Mouse (Mus musculus) natural killer cell, adult 2 months (primary cell): ENCODE results near the gene Gm20388.

Experiments
- DNase-seq, 2 experiments: peaks; one replicate each; pipeline ENCODE4 v3.0.0; 2022; ENCODE audit warnings: low spot score in 2 of 2

Gm20388 gene

GRCm38 (mm10) chr8:122111745-122112144 is 2201.1 kb downstream of the Gm20388 start:
- DNase-seq, result no peak

GRCm38 (mm10) chr8:122112264-122112965 is 2201.8 kb downstream of the Gm20388 start:
- DNase-seq, result peak in 1 of 2 experiments; percentile 5

GRCm38 (mm10) chr8:122114890-122115289 is 2204.2 kb downstream of the Gm20388 start:
- DNase-seq, result peak in 1 of 2 experiments; percentile 8

- no peak for DNase-seq
These were observed 2206.2 kb downstream of the Gm20388 start for GRCm38 (mm10) chr8:122116716-122117357.

- no peak for DNase-seq
These were observed 2207.5 kb downstream of the Gm20388 start for GRCm38 (mm10) chr8:122118097-122118496.

- no peak for DNase-seq
These were observed 2207.9 kb downstream of the Gm20388 start for GRCm38 (mm10) chr8:122118536-122118935.

GRCm38 (mm10) chr8:122124326-122124725 is 2213.7 kb downstream of the Gm20388 start:
- DNase-seq, result peak in 1 of 2 experiments; percentile 17

GRCm38 (mm10) chr8:122126659-122127058 is 2216.0 kb downstream of the Gm20388 start:
- no peak for DNase-seq

- DNase-seq, result no peak
These were observed 2223.5 kb downstream of the Gm20388 start for GRCm38 (mm10) chr8:122134121-122134529.

- no peak for DNase-seq
These were observed 2224.9 kb downstream of the Gm20388 start for GRCm38 (mm10) chr8:122135494-122135893.

- DNase-seq, result peak; percentile 21 to 26
These were observed 2229.1 kb downstream of the Gm20388 start for GRCm38 (mm10) chr8:122139784-122140183.

GRCm38 (mm10) chr8:122140411-122140810 is 2229.8 kb downstream of the Gm20388 start:
- no peak for DNase-seq

GRCm38 (mm10) chr8:122142428-122142827 is 2231.8 kb downstream of the Gm20388 start:
- no peak for DNase-seq

GRCm38 (mm10) chr8:122143231-122143630 is 2232.6 kb downstream of the Gm20388 start:
- DNase-seq, result no peak

GRCm38 (mm10) chr8:122144729-122145311 is 2234.2 kb downstream of the Gm20388 start:
- no peak for DNase-seq

- no peak for DNase-seq
These were observed 2238.4 kb downstream of the Gm20388 start for GRCm38 (mm10) chr8:122149045-122149444.

- no peak for DNase-seq
These were observed 2239.0 kb downstream of the Gm20388 start for GRCm38 (mm10) chr8:122149606-122150005.

GRCm38 (mm10) chr8:122151541-122151940 is 2240.9 kb downstream of the Gm20388 start:
- DNase-seq, result no peak

GRCm38 (mm10) chr8:122155082-122155643 is 2244.5 kb downstream of the Gm20388 start:
- no peak for DNase-seq

- DNase-seq, result no peak
These were observed 2245.3 kb downstream of the Gm20388 start for GRCm38 (mm10) chr8:122155964-122156363.

GRCm38 (mm10) chr8:122157689-122158088 is 2247.0 kb downstream of the Gm20388 start:
- no peak for DNase-seq

GRCm38 (mm10) chr8:122160165-122160564 is 2249.5 kb downstream of the Gm20388 start:
- DNase-seq, result no peak
